Mouse (Mus musculus) bone marrow, adult 2 months (tissue): ENCODE data around the gene Sohlh2.

Experiments
- CTCF ChIP-seq: fragments of 200-500 bp; IDR thresholded peaks from 2 replicates; pipeline ENCODE4 v1.5.1; 2011; ENCODE audit warnings: low read length, control low read depth; ENCODE audit not compliant: control insufficient read depth, insufficient read depth
- POLR2A ChIP-seq: fragments of 200-500 bp; IDR thresholded peaks from 2 replicates; pipeline ENCODE4 v1.6.1; 2011; ENCODE audit warnings: low read depth, mild to moderate bottlenecking, control low read depth, low read length, borderline replicate concordance; ENCODE audit not compliant: control insufficient read depth

DNA sequence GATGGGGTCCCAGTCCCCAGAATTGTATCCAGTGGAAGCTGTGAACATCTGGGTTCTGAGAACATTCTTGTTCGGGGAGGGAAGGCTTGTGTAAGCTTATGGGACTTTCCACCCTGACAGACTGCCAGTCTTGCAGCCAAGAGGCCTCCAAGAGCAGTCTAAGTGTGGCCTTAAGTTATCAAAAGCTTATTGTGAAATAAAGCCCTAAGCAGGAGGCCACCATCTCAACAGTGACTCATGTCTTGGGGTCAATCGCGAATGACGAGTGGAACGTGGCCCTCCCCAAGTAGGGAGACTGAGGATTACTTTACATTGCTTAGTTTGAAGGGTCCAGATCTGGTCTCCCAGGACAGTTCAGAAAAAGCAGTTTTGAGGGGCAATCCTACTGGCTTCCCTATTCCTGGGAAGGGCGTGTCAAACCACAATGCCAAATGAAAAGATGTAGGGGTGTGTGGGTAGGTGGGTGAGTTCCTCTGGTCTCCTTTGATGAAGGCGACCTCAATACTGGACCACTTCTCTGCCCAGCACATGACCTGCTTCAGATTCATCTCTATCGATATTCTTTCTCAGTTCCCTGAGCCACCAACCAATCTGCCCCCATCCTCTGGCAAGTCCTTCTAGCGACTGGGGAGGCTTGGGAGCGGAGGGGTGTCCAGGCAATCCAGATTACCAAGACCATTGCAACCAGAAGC, 60.0 kb downstream of the Sohlh2 start, which contains the start of gene Dclk1:
- no peak for TF ChIP-seq CTCF
- no peak for TF ChIP-seq POLR2A
